Comparison of ENCODE assay signal across 20 mouse cellular contexts in the genomic region with DNA sequence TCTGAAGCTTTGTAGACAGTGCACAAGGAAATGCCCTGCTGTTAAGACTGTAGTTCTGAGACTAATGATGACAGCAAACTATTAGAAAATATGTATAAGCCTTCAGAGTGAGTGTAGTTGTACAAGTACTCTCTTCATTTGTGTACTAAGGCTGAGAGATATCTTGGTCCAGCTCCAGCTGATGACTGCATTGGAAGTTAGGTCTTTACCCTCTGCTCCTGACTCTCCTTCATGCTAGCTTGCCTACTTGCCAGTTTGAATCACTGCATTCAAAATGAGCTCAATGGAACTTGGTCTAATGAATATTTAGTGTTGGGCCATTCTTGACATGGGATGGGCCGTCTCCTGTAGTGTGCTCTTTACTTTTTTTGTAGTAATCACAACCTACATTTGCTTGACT.
DNase-seq lines count a peak whose midpoint lies in the region; ATAC-seq and TF ChIP-seq lines count a peak whose summit lies in the region.
"Had no signal": no experiment of that assay in that cellular context is flagged by ENCODE, and none has a peak within 500 bp of the region (broad histone marks: within the 10 kb centered on the region; RNA-seq: fewer than 3 reads in every experiment).

No protein-coding gene starts in this region.

- DNase-seq in forebrain, embryonic 14.5 days (ENCODE audit: low spot score) = no peak
- peak; percentile 41 for DNase-seq in kidney, adult 11 months
- DNase-seq in liver, adult 2 months (ENCODE audit: extremely low read depth, low read depth, low spot score) = peak; percentile 79
- DNase-seq in liver, postnatal 0 days = no peak
- DNase-seq in frontal cortex, postnatal 36 days (ENCODE audit: low spot score in 2 of 2) = no peak
- DNase-seq: adrenal gland, adult 2 months; cerebellum, adult 11 months; cerebellum, postnatal 14 days; embryo, embryonic 11 days; gastrocnemius, postnatal 36 days; lung, embryonic 14.5 days; retina, postnatal 1 day had no signal

- no peak for TF ChIP-seq EP300 in liver, postnatal 0 days (IDR thresholded peaks at IDR 0.05; ENCODE audit: low read depth)

- TF ChIP-seq POLR2A in liver, adult 2 months (IDR thresholded peaks at IDR 0.05; ENCODE audit: extremely low read depth, insufficient read depth, low read length) = no peak
- TF ChIP-seq POLR2A in cortical plate, adult 2 months (IDR thresholded peaks at IDR 0.05; ENCODE audit: extremely low read depth, insufficient read depth, low read length) = no peak

- no peak overlapping the region for H3K4me3 ChIP-seq in forebrain, embryonic 14.5 days (ENCODE audit: low read depth, low read length)
- no peak overlapping the region for H3K4me3 ChIP-seq in forebrain, embryonic 16.5 days (replicated peaks; ENCODE audit: low read length)
- no peak overlapping the region for H3K4me3 ChIP-seq in kidney, embryonic 14.5 days (ENCODE audit: low read length)
- H3K4me3 ChIP-seq in liver, adult 2 months (ENCODE audit: insufficient read depth, low read depth, low read length) = no peak overlapping the region
- H3K4me3 ChIP-seq in liver, postnatal 0 days (ENCODE audit: low read depth, low read length) = no peak overlapping the region
- H3K4me3 ChIP-seq in cortical plate, adult 2 months (ENCODE audit: insufficient read depth, low read length) = no peak overlapping the region
- H3K4me3 ChIP-seq: heart, embryonic 10.5 days; liver, embryonic 12.5 days; midbrain, embryonic 10.5 days had no signal

- H3K4me1 ChIP-seq in forebrain, embryonic 14.5 days (ENCODE audit: control insufficient read depth, insufficient read depth, low read length) = peaks cover 21% of the 10 kb centered on the region
- peaks cover 21% of the 10 kb centered on the region for H3K4me1 ChIP-seq in forebrain, embryonic 16.5 days (replicated peaks; ENCODE audit: control insufficient read depth, insufficient read depth, low read length)
- peaks cover 8% of the 10 kb centered on the region; the same call in 1 of the 2 replicates for H3K4me1 ChIP-seq in kidney, embryonic 14.5 days (ENCODE audit: control insufficient read depth, insufficient read depth, low read length)
- peaks cover 16% of the 10 kb centered on the region for H3K4me1 ChIP-seq in liver, adult 2 months (ENCODE audit: control insufficient read depth, insufficient read depth, low read length)
- no peaks in the 10 kb centered on the region for H3K4me1 ChIP-seq in liver, postnatal 0 days (ENCODE audit: insufficient read depth)
- H3K4me1 ChIP-seq in cortical plate, adult 2 months (ENCODE audit: control insufficient read depth, insufficient read depth, low read length) = peaks cover 7% of the 10 kb centered on the region
- H3K4me1 ChIP-seq: heart, embryonic 10.5 days; liver, embryonic 12.5 days; midbrain, embryonic 10.5 days had no signal

- ATAC-seq in forebrain, embryonic 14.5 days = peak; percentile 30; the same call in 1 of the 2 replicates
- no peak for ATAC-seq in forebrain, embryonic 16.5 days
- no peak for ATAC-seq in kidney, embryonic 14.5 days (ENCODE audit: low FRiP score, low TSS enrichment)
- no peak for ATAC-seq in liver, postnatal 0 days
- ATAC-seq: liver, embryonic 12.5 days had no signal

- WGBS in forebrain, embryonic 14.5 days = 37% methylated on average over 1 of the region's 1 CpGs
- WGBS in forebrain, embryonic 16.5 days = 43% methylated on average over 1 of the region's 1 CpGs
- 88% methylated on average over 1 of the region's 1 CpGs for WGBS in kidney, embryonic 14.5 days
- 92% methylated on average over 1 of the region's 1 CpGs for WGBS in liver, adult 2 months
- WGBS in liver, postnatal 0 days (ENCODE audit: insufficient replicate concordance) = 85% methylated on average over 1 of the region's 1 CpGs

- H3K4me2 ChIP-seq in forebrain, embryonic 14.5 days (ENCODE audit: low read length) = no peak overlapping the region
- H3K4me2 ChIP-seq in forebrain, embryonic 16.5 days (ENCODE audit: low read length) = no peak overlapping the region
- no peak overlapping the region for H3K4me2 ChIP-seq in kidney, embryonic 14.5 days (replicated peaks; ENCODE audit: low read depth, low read length)
- no peak overlapping the region for H3K4me2 ChIP-seq in liver, postnatal 0 days (ENCODE audit: low read depth, low read length)
- H3K4me2 ChIP-seq: liver, embryonic 12.5 days; lung, embryonic 14.5 days had no signal

- no peaks in the 10 kb centered on the region for H3K9me3 ChIP-seq in forebrain, embryonic 14.5 days (replicated peaks; ENCODE audit: control insufficient read depth, low read length)
- no peaks in the 10 kb centered on the region for H3K9me3 ChIP-seq in forebrain, embryonic 16.5 days (ENCODE audit: control insufficient read depth, low read length)
- H3K9me3 ChIP-seq in kidney, embryonic 14.5 days (ENCODE audit: control insufficient read depth, low read length) = no peaks in the 10 kb centered on the region
- no peaks in the 10 kb centered on the region for H3K9me3 ChIP-seq in liver, postnatal 0 days (ENCODE audit: low read length)
- H3K9me3 ChIP-seq: heart, embryonic 10.5 days had no signal

- H3K36me3 ChIP-seq in forebrain, embryonic 14.5 days (ENCODE audit: control insufficient read depth, insufficient read depth, low read length) = no peaks in the 10 kb centered on the region
- no peaks in the 10 kb centered on the region for H3K36me3 ChIP-seq in forebrain, embryonic 16.5 days (ENCODE audit: control insufficient read depth, insufficient read depth)
- H3K36me3 ChIP-seq in kidney, embryonic 14.5 days (ENCODE audit: control insufficient read depth, insufficient read depth, low read length) = no peaks in the 10 kb centered on the region
- H3K36me3 ChIP-seq in liver, adult 2 months (ENCODE audit: control insufficient read depth, insufficient read depth, low read length) = no peaks in the 10 kb centered on the region
- no peaks in the 10 kb centered on the region for H3K36me3 ChIP-seq in liver, postnatal 0 days (replicated peaks; ENCODE audit: insufficient read depth, low read length)
- H3K36me3 ChIP-seq: G1E; liver, embryonic 12.5 days had no signal

- TF ChIP-seq CTCF in liver, adult 2 months (IDR thresholded peaks at IDR 0.05; ENCODE audit: low read depth, low read length) = no peak
- no peak for TF ChIP-seq CTCF in liver, postnatal 0 days (IDR thresholded peaks at IDR 0.05; ENCODE audit: low read depth)
- no peak for TF ChIP-seq CTCF in cortical plate, adult 2 months (IDR thresholded peaks at IDR 0.05; ENCODE audit: extremely low read depth, insufficient read depth, low read length)

- peaks cover 17% of the 10 kb centered on the region; the same call in 1 of the 2 replicates for H3K79me2 ChIP-seq in liver, adult 2 months (ENCODE audit: control insufficient read depth, insufficient read depth, low read length)

- no peak overlapping the region for H3K27ac ChIP-seq in forebrain, embryonic 14.5 days (ENCODE audit: low read depth, low read length)
- no peak overlapping the region for H3K27ac ChIP-seq in forebrain, embryonic 16.5 days (ENCODE audit: low read length)
- no peak overlapping the region for H3K27ac ChIP-seq in kidney, embryonic 14.5 days (ENCODE audit: low read depth, low read length)
- no peak overlapping the region for H3K27ac ChIP-seq in liver, adult 2 months (replicated peaks; ENCODE audit: insufficient read depth, low read depth, low read length)
- H3K27ac ChIP-seq in liver, postnatal 0 days (ENCODE audit: low read depth) = no peak overlapping the region
- peak overlapping the region; percentile 46; the same call in 1 of the 2 replicates for H3K27ac ChIP-seq in cortical plate, adult 2 months (ENCODE audit: insufficient read depth, low read length)
- H3K27ac ChIP-seq: heart, embryonic 10.5 days; liver, embryonic 12.5 days; macrophage; midbrain, embryonic 10.5 days had no signal

- H3K9ac ChIP-seq in forebrain, embryonic 14.5 days (ENCODE audit: low read length) = no peak overlapping the region
- no peak overlapping the region for H3K9ac ChIP-seq in forebrain, embryonic 16.5 days (replicated peaks; ENCODE audit: low read depth, low read length)
- H3K9ac ChIP-seq in kidney, embryonic 14.5 days (ENCODE audit: low read depth, low read length) = no peak overlapping the region
- H3K9ac ChIP-seq in liver, adult 2 months (ENCODE audit: low read depth, low read length) = no peak overlapping the region
- H3K9ac ChIP-seq in liver, postnatal 0 days (replicated peaks) = no peak overlapping the region
- H3K9ac ChIP-seq: liver, embryonic 12.5 days; lung, embryonic 14.5 days had no signal

- no peaks in the 10 kb centered on the region for H3K27me3 ChIP-seq in forebrain, embryonic 14.5 days (replicated peaks; ENCODE audit: control insufficient read depth, insufficient read depth, low read length)
- H3K27me3 ChIP-seq in forebrain, embryonic 16.5 days (replicated peaks; ENCODE audit: control insufficient read depth, insufficient read depth, low read length) = no peaks in the 10 kb centered on the region
- no peaks in the 10 kb centered on the region for H3K27me3 ChIP-seq in kidney, embryonic 14.5 days (ENCODE audit: control insufficient read depth, insufficient read depth, low read length)
- H3K27me3 ChIP-seq in liver, adult 2 months (ENCODE audit: control insufficient read depth, insufficient read depth, low read length) = no peaks in the 10 kb centered on the region
- no peaks in the 10 kb centered on the region for H3K27me3 ChIP-seq in liver, postnatal 0 days (ENCODE audit: insufficient read depth, low read length)
- H3K27me3 ChIP-seq: liver, embryonic 12.5 days had no signal

Comparison
In these comparisons a context has a peak if more than half of its experiments do, and no peak if none do; other contexts are left out.
1. DNase-seq: peak in kidney, adult 11 months (single experiment) and liver, adult 2 months (single experiment); none in forebrain, embryonic 14.5 days (single experiment), liver, postnatal 0 days (single experiment) and frontal cortex, postnatal 36 days (0 of 2).